Mouse (Mus musculus) stomach, embryonic 16.5 days (tissue): ENCODE measurements around the gene Prss46. TPM values are rescaled to one million over a fixed set of nuclear protein-coding genes. Genes with fewer than 3 reads are reported as not detected.
A peak's percentile ranks its signal among the peaks of the same experiment; 100 is the strongest.

ENCODE experiments used
- ATAC-seq: fragments of 200-750 bp; cut with Nextera tagmentation; 2 replicates; pipeline ENCODE4 v1.8.0; 2017; ENCODE audit warnings: moderate number of reproducible peaks, moderate TSS enrichment; ENCODE audit not compliant: insufficient read depth, low FRiP score
- H3K27ac ChIP-seq: fragments of 300-500 bp; sonication (generic); 2 replicates; pipeline ENCODE4 v1.5.1; 2014; ENCODE audit warnings: low read length
- H3K27me3 ChIP-seq: fragments of 300-500 bp; sonication (generic); 2 replicates; pipeline ENCODE4 v1.6.1; 2014; ENCODE audit warnings: low read length, control low read depth, mixed read lengths; ENCODE audit not compliant: control insufficient read depth, insufficient read depth
- H3K36me3 ChIP-seq: fragments of 300-500 bp; sonication (generic); 2 replicates; pipeline ENCODE4 v1.6.1; 2014; ENCODE audit warnings: low read length; ENCODE audit not compliant: control insufficient read depth, insufficient read depth
- H3K4me1 ChIP-seq: fragments of 300-500 bp; sonication (generic); 2 replicates; pipeline ENCODE4 v1.6.1; 2014; ENCODE audit warnings: low read length, control low read depth, mixed read lengths; ENCODE audit not compliant: control insufficient read depth, insufficient read depth
- H3K4me2 ChIP-seq: fragments of 300-500 bp; sonication (generic); 2 replicates; pipeline ENCODE4 v1.6.1; 2014; ENCODE audit warnings: low read depth, low read length, mixed read lengths
- H3K4me3 ChIP-seq: fragments of 300-500 bp; sonication (generic); replicated peaks from 2 replicates; pipeline ENCODE4 v1.5.1; 2014; ENCODE audit warnings: mild to moderate bottlenecking, low read length
- H3K9ac ChIP-seq: fragments of 300-500 bp; sonication (generic); 2 replicates; pipeline ENCODE4 v1.6.1; 2014; ENCODE audit warnings: low read length
- H3K9me3 ChIP-seq: fragments of 300-500 bp; sonication (generic); replicated peaks from 2 replicates; pipeline ENCODE4 v1.6.1; 2016; ENCODE audit warnings: low read length, control low read depth; ENCODE audit not compliant: control insufficient read depth
- WGBS: fragments of 180-500 bp; shearing (Covaris S2); extraction: QIAGEN DNeasy Blood & Tissue Kit; methylation state at CpG from one replicate; pipeline ENCODE4 v1.1.7; 2014; 5-methylcytosine and 5-hydroxymethylcytosine counted together
- polyA plus RNA-seq: library from polyadenylated mRNA; unstranded; fragments of >200 nt; fragmentation: Nextera tagmentation; extraction: Ambion mirVana; gene quantifications from 2 replicates; pipeline ENCODE4 v1.2.1, GENCODE M21; 2015

The Prss46 gene
- polyA plus RNA-seq, 1 experiment from 2014 or later = not detected

- Histone ChIP-seq H3K27ac (no peak overlapping the region), H3K4me1 (no peaks in the 10 kb centered on the region; the same call in 1 of the 2 replicates), H3K4me2 (no peak overlapping the region), H3K9me3 (no peaks in the 10 kb centered on the region), H3K36me3 (no peaks in the 10 kb centered on the region), H3K9ac (no peak overlapping the region), H3K4me3 (no peak overlapping the region), H3K27me3 (no peaks in the 10 kb centered on the region)
- 86% methylated on average over 14 of the region's 14 CpGs for WGBS
- ATAC-seq = no peak
These were observed 44.6 kb downstream of the Prss46 start for GRCm38 (mm10) chr9:110888935-110889334.

GRCm38 (mm10) chr9:110890026-110890783 is 45.9 kb downstream of the Prss46 start:
- no peak overlapping the region for H3K9ac ChIP-seq
- H3K4me1 ChIP-seq = no peaks in the 10 kb centered on the region; the same call in 1 of the 2 replicates
- H3K36me3 ChIP-seq = no peaks in the 10 kb centered on the region
- 13% methylated on average over 21 of the region's 21 CpGs for WGBS
- H3K4me2 ChIP-seq = 0 out of 2 replicates have a peak overlapping the region, but pooled peaks have one; percentile 14
- no peak overlapping the region for H3K27ac ChIP-seq
- H3K4me3 ChIP-seq = no peak overlapping the region
- H3K9me3 ChIP-seq = no peaks in the 10 kb centered on the region
- H3K27me3 ChIP-seq = no peaks in the 10 kb centered on the region
- ATAC-seq = peak; percentile 38; the same call in 1 of the 2 replicates

- no peak for ATAC-seq
- H3K9me3 ChIP-seq = no peaks in the 10 kb centered on the region
- no peak overlapping the region for H3K27ac ChIP-seq
- H3K4me3 ChIP-seq = no peak overlapping the region
- H3K4me2 ChIP-seq = no peak overlapping the region
- H3K27me3 ChIP-seq = no peaks in the 10 kb centered on the region
- 74% methylated on average over 12 of the region's 12 CpGs for WGBS
- no peaks in the 10 kb centered on the region for H3K36me3 ChIP-seq
- no peak overlapping the region for H3K9ac ChIP-seq
- H3K4me1 ChIP-seq = no peaks in the 10 kb centered on the region; the same call in 1 of the 2 replicates
These were observed 46.9 kb downstream of the Prss46 start for GRCm38 (mm10) chr9:110891077-110891828.

- no peaks in the 10 kb centered on the region for H3K27me3 ChIP-seq
- no peaks in the 10 kb centered on the region for H3K36me3 ChIP-seq
- H3K27ac ChIP-seq = no peak overlapping the region
- H3K9me3 ChIP-seq = no peaks in the 10 kb centered on the region
- H3K4me3 ChIP-seq = no peak overlapping the region
- H3K4me2 ChIP-seq = no peak overlapping the region
- 81% methylated on average over 3 of the region's 3 CpGs for WGBS
- no peak overlapping the region for H3K9ac ChIP-seq
- no peak for ATAC-seq
- H3K4me1 ChIP-seq = no peaks in the 10 kb centered on the region; the same call in 1 of the 2 replicates
These were observed 48.2 kb downstream of the Prss46 start for GRCm38 (mm10) chr9:110892552-110892951.

- H3K9ac ChIP-seq = no peak overlapping the region
- H3K36me3 ChIP-seq = no peaks in the 10 kb centered on the region
These were observed 49.1 kb downstream of the Prss46 start for GRCm38 (mm10) chr9:110893429-110893828.

GRCm38 (mm10) chr9:110895507-110895906 is 51.2 kb downstream of the Prss46 start:
- no peak overlapping the region for H3K9ac ChIP-seq
- WGBS = 52% methylated on average over 5 of the region's 5 CpGs
- H3K4me2 ChIP-seq = no peak overlapping the region
- H3K4me3 ChIP-seq = no peak overlapping the region
- no peaks in the 10 kb centered on the region for H3K4me1 ChIP-seq
- H3K27ac ChIP-seq = no peak overlapping the region
- H3K27me3 ChIP-seq = no peaks in the 10 kb centered on the region
- ATAC-seq = no peak
- no peaks in the 10 kb centered on the region for H3K9me3 ChIP-seq
- H3K36me3 ChIP-seq = no peaks in the 10 kb centered on the region

More at GRCm38 (mm10) chr9:110893429-110893828, 49.1 kb downstream of the Prss46 start:
- Histone ChIP-seq H3K4me2 (no peak overlapping the region), H3K4me1 (no peaks in the 10 kb centered on the region; the same call in 1 of the 2 replicates), H3K9me3 (no peaks in the 10 kb centered on the region), H3K4me3 (no peak overlapping the region), H3K27me3 (no peaks in the 10 kb centered on the region), H3K27ac (no peak overlapping the region)
- WGBS = 58% methylated on average over 10 of the region's 10 CpGs
- no peak for ATAC-seq

- H3K4me3 ChIP-seq = no peak overlapping the region
- no peaks in the 10 kb centered on the region for H3K9me3 ChIP-seq
- H3K36me3 ChIP-seq = no peaks in the 10 kb centered on the region
- H3K9ac ChIP-seq = no peak overlapping the region
- no peaks in the 10 kb centered on the region for H3K4me1 ChIP-seq
- H3K27ac ChIP-seq = no peak overlapping the region
- WGBS = 24% methylated on average over 7 of the region's 7 CpGs
- ATAC-seq = no peak
- H3K4me2 ChIP-seq = no peak overlapping the region
- H3K27me3 ChIP-seq = no peaks in the 10 kb centered on the region
These were observed 51.7 kb downstream of the Prss46 start for GRCm38 (mm10) chr9:110895994-110896393.

- H3K4me1 ChIP-seq = no peaks in the 10 kb centered on the region
- 15% methylated on average over 6 of the region's 6 CpGs for WGBS
- no peaks in the 10 kb centered on the region for H3K9me3 ChIP-seq
- H3K36me3 ChIP-seq = no peaks in the 10 kb centered on the region
- H3K4me2 ChIP-seq = no peak overlapping the region
- peak; percentile 4; the same call in 1 of the 2 replicates for ATAC-seq
- H3K9ac ChIP-seq = no peak overlapping the region
- no peak overlapping the region for H3K4me3 ChIP-seq
- no peaks in the 10 kb centered on the region for H3K27me3 ChIP-seq
- H3K27ac ChIP-seq = no peak overlapping the region
These were observed 52.3 kb downstream of the Prss46 start for GRCm38 (mm10) chr9:110896595-110896994.

GRCm38 (mm10) chr9:110899451-110900008 is 55.2 kb downstream of the Prss46 start:
- Histone ChIP-seq H3K36me3 (no peaks in the 10 kb centered on the region), H3K4me2 (no peak overlapping the region), H3K9ac (no peak overlapping the region), H3K4me1 (no peaks in the 10 kb centered on the region), H3K27ac (no peak overlapping the region), H3K9me3 (no peaks in the 10 kb centered on the region), H3K27me3 (no peaks in the 10 kb centered on the region), H3K4me3 (no peak overlapping the region)
- ATAC-seq = no peak
- 59% methylated on average over 10 of the region's 10 CpGs for WGBS
